Mouse (Mus musculus): Measurements from ENCODE around the gene Myog.

Gene Myog

GRCm38 (mm10) chr1:134331879-134332635 is 42.3 kb downstream of the Myog start:
- peak; percentile 90 for DNase-seq

GRCm38 (mm10) chr1:134332770-134333271 is 43.0 kb downstream of the Myog start, which contains the start of gene Ppfia4:
Ppfia4 (minus strand) TSS chr1:134332928.
- peak; percentile 41 for DNase-seq

- DNase-seq: no peak
Observed at GRCm38 (mm10) chr1:134333371-134334110, 43.8 kb downstream of the Myog start.

GRCm38 (mm10) chr1:134334111-134334827 is 44.5 kb downstream of the Myog start:
- DNase-seq: no peak

- no peak for DNase-seq
Observed at GRCm38 (mm10) chr1:134335211-134335923, 45.6 kb downstream of the Myog start.

GRCm38 (mm10) chr1:134335924-134336810 is 46.4 kb downstream of the Myog start:
- no peak for DNase-seq

GRCm38 (mm10) chr1:134336958-134337710 is 47.3 kb downstream of the Myog start:
- no peak for DNase-seq

GRCm38 (mm10) chr1:134339162-134339561 is 49.4 kb downstream of the Myog start:
- DNase-seq: no peak

GRCm38 (mm10) chr1:134339757-134340619 is 50.2 kb downstream of the Myog start:
- DNase-seq: no peak

GRCm38 (mm10) chr1:134341641-134342277 is 52.0 kb downstream of the Myog start:
- no peak for DNase-seq
